Mouse (Mus musculus): ENCODE data around the gene Safb.

The Safb gene

DNA sequence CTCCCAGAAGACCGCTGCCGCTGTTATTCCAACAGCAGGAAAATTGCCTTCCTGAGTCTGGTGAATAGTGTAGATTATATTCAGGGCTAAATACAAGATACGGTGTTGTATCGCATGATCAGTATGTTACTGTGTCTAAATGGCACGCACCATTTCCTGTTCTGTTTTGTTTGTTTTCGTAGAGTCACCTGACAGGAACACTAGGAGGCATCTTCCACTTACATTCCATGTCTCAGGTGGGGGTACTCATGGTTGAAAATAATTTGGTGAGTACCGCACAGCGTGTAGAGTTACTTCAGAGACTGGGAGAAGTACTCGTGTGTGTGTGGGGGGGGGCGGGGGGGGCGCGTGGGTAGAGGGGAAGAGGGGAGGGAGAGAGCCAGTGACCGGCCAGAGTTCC lies 62.9 kb downstream of the Safb start:
- DNase-seq (ENCODE audit: low read depth, low spot score) = no peak

DNA sequence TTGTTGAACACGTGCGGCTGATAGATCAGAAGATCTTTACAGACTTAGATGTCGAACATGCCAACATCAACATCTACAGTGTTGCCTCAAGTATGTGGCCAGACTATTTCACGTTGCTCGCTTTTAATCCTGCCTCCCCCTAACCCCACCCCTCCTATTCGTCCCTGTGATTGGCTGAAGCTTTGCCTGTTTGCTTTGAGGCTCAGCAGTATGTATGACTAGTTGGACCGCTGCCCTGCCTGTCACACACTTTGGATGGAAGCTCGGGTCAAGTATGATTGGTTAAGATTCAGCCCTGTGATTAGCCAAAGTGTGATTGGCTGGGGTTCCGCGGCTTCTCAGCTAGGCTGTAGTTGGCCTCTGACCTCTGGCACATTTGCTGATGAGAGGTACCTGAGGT lies 67.2 kb downstream of the Safb start:
- DNase-seq (ENCODE audit: low read depth, low spot score) = no peak

DNA sequence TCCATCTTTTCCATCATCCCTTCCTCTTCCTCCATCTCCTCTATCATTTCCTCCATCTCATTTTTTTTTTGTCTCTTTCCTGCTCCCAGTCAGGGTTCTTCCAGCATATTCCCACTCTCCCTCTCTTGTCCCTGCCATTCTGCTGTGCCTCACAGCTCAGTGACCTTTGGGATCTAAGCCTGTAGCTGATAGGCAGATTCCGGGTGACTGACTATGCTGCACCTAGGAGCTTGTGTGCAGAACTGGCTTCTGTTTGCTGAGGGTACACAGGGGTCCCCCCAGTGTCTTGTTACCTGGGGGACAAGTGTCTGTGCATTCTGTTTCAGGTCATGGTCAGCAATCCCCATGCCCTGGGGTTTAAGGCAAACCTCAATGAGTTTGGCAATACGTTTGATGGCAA lies 70.1 kb downstream of the Safb start:
- DNase-seq (ENCODE audit: low read depth, low spot score) = no peak

DNA sequence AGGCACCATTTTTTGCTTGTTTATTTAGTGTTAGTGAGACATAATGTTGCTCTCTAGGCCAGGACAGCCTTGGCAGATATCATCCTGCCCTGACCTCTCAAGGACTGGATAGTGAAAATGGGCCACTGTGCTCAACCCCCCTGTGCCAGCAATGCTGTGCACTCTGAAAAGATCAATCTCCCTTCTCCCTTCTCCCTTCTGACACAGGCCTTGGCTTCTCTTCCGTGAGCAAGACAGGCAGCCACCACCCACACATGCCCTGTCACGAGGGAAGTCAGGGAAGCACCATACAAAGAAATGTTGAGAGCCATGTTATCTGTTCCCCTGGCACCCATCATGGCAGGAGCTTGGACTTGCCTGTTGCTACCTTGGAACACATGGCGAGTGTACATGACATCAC lies 70.7 kb downstream of the Safb start:
- DNase-seq (ENCODE audit: low read depth, low spot score) = no peak

Data from forelimb bud, embryonic 11.5 days (tissue).